Mouse (Mus musculus): ENCODE measurements around the gene Slc29a1.

Slc29a1 gene

GRCm38 (mm10) chr17:45578242-45578641 is 21.2 kb downstream of the Slc29a1 start:
- in situ Hi-C loops (cut with MboI; ENCODE audit: low pct_unique_long_range_greater_than_20kb in 1 of 2, low sequenced_read_pairs in 2 of 2, unreplicated experiment in 1 of 2): no loop called here

- in situ Hi-C loops (cut with MboI; ENCODE audit: low pct_unique_long_range_greater_than_20kb in 1 of 2, low sequenced_read_pairs in 2 of 2, unreplicated experiment in 1 of 2): no loop called here
Observed at GRCm38 (mm10) chr17:45575123-45575897, 24.1 kb downstream of the Slc29a1 start.

GRCm38 (mm10) chr17:45574129-45574761 is 25.2 kb downstream of the Slc29a1 start:
- in situ Hi-C loops (cut with MboI; ENCODE audit: low pct_unique_long_range_greater_than_20kb in 1 of 2, low sequenced_read_pairs in 2 of 2, unreplicated experiment in 1 of 2): no loop called here

GRCm38 (mm10) chr17:45573780-45574123 is 25.7 kb downstream of the Slc29a1 start:
- in situ Hi-C loops (cut with MboI; ENCODE audit: low pct_unique_long_range_greater_than_20kb in 1 of 2, low sequenced_read_pairs in 2 of 2, unreplicated experiment in 1 of 2): no loop called here

- in situ Hi-C loops (cut with MboI; ENCODE audit: low pct_unique_long_range_greater_than_20kb in 1 of 2, low sequenced_read_pairs in 2 of 2, unreplicated experiment in 1 of 2): no loop called here
Observed at GRCm38 (mm10) chr17:45573087-45573779, 26.2 kb downstream of the Slc29a1 start, which contains the start of gene Hsp90ab1. TSS of gene Hsp90ab1 (minus strand) at chr17:45573271.

GRCm38 (mm10) chr17:45572103-45573086 is 27.0 kb downstream of the Slc29a1 start:
- in situ Hi-C loops (cut with MboI; ENCODE audit: low pct_unique_long_range_greater_than_20kb in 1 of 2, low sequenced_read_pairs in 2 of 2, unreplicated experiment in 1 of 2): no loop called here

- in situ Hi-C loops (cut with MboI; ENCODE audit: low pct_unique_long_range_greater_than_20kb in 1 of 2, low sequenced_read_pairs in 2 of 2, unreplicated experiment in 1 of 2): no loop called here
Observed at GRCm38 (mm10) chr17:45569999-45570398, 29.4 kb downstream of the Slc29a1 start.

GRCm38 (mm10) chr17:45568990-45569389 is 30.4 kb downstream of the Slc29a1 start:
- in situ Hi-C loops (cut with MboI; ENCODE audit: low pct_unique_long_range_greater_than_20kb in 1 of 2, low sequenced_read_pairs in 2 of 2, unreplicated experiment in 1 of 2): no loop called here

- in situ Hi-C loops (cut with MboI; ENCODE audit: low pct_unique_long_range_greater_than_20kb in 1 of 2, low sequenced_read_pairs in 2 of 2, unreplicated experiment in 1 of 2): no loop called here
Observed at GRCm38 (mm10) chr17:45567162-45567601, 32.2 kb downstream of the Slc29a1 start.

- in situ Hi-C loops (cut with MboI; ENCODE audit: low pct_unique_long_range_greater_than_20kb in 1 of 2, low sequenced_read_pairs in 2 of 2, unreplicated experiment in 1 of 2): no loop called here
Observed at GRCm38 (mm10) chr17:45566360-45567161, 32.8 kb downstream of the Slc29a1 start.

GRCm38 (mm10) chr17:45566031-45566359 is 33.4 kb downstream of the Slc29a1 start:
- in situ Hi-C loops (cut with MboI; ENCODE audit: low pct_unique_long_range_greater_than_20kb in 1 of 2, low sequenced_read_pairs in 2 of 2, unreplicated experiment in 1 of 2): no loop called here

GRCm38 (mm10) chr17:45565103-45565502 is 34.3 kb downstream of the Slc29a1 start:
- in situ Hi-C loops (cut with MboI; ENCODE audit: low pct_unique_long_range_greater_than_20kb in 1 of 2, low sequenced_read_pairs in 2 of 2, unreplicated experiment in 1 of 2): no loop called here

- in situ Hi-C loops (cut with MboI; ENCODE audit: low pct_unique_long_range_greater_than_20kb in 1 of 2, low sequenced_read_pairs in 2 of 2, unreplicated experiment in 1 of 2): no loop called here
Observed at GRCm38 (mm10) chr17:45564531-45565084, 34.8 kb downstream of the Slc29a1 start.

- in situ Hi-C loops (cut with MboI; ENCODE audit: low pct_unique_long_range_greater_than_20kb in 1 of 2, low sequenced_read_pairs in 2 of 2, unreplicated experiment in 1 of 2): no loop called here
Observed at GRCm38 (mm10) chr17:45563655-45564530, 35.5 kb downstream of the Slc29a1 start, which contains the start of gene Slc35b2. TSS of gene Slc35b2 (plus strand) at chr17:45563874.

- in situ Hi-C loops (cut with MboI; ENCODE audit: low pct_unique_long_range_greater_than_20kb in 1 of 2, low sequenced_read_pairs in 2 of 2, unreplicated experiment in 1 of 2): no loop called here
Observed at GRCm38 (mm10) chr17:45563216-45563615, 36.2 kb downstream of the Slc29a1 start.

- in situ Hi-C loops (cut with MboI; ENCODE audit: low pct_unique_long_range_greater_than_20kb in 1 of 2, low sequenced_read_pairs in 2 of 2, unreplicated experiment in 1 of 2): loop anchor here in 1 of 2 experiments (5.0 kb wide), 1 partner anchor 83 kb away; the partner anchor contains the start of gene Spats1
Observed at GRCm38 (mm10) chr17:45559732-45560525, 39.5 kb downstream of the Slc29a1 start.
